Mouse (Mus musculus) ES-E14 (cell line): Measurements from ENCODE around the gene Hint1.

ENCODE experiments used
- MAFK ChIP-seq: IDR thresholded peaks from 2 replicates; pipeline ENCODE4 v1.6.1; 2014; ENCODE audit warnings: mild to moderate bottlenecking, low read depth, low read length, inconsistent platforms; ENCODE audit not compliant: insufficient read depth
- ZC3H11A ChIP-seq: IDR thresholded peaks from 2 replicates; pipeline ENCODE4 v1.6.1; 2012; ENCODE audit warnings: low read depth, mild to moderate bottlenecking, inconsistent platforms, low read length, borderline replicate concordance

DNA sequence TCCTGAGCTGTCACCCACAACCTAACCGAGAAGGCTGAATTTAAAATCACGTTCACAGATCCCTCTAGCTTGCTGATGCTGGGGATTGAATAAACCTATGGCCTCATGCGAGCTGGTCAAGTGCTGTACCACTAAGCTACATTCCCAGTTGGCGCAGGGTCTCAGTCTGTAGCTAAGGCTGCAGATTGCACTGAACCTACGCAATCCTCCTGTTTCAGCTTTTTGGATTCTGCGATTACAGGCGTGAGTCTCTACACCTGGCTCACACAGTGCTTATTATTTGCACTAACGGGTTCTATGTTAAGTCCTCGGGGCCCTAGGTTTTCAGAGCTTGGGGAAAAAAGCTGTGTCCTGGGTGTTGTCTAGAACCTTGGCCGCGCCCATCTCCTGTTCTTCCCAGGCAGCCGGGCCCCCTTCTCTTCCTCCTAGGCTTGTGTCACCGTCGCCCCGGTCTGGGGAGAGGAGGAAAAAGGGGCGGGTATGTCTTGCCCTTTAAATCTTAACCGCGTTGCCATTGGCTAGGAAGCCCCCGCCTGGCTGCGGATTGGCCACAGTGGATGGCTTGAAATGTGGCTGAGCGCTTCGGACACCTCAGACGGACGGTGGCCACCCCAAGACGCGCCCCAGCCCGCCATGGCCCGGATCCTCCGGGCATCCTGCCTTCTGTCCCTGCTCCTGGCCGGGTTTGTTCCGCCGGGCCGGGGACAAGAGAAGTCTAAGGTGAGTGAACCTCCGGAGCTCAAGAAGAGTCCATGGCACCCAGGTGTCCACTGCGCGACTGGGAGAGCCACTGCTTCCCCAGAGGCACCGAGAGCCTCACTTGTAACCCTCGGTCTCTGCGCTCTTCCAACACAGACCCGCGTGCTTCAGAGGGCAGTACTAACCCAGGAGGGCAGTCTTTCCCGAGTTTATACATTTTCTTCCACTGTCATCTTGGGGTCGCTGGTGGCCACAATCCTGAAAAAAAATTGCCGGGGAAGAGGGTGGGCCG lies 36.4 kb downstream of the Hint1 start, which contains the start of gene Gpx3:
- TF ChIP-seq ZC3H11A (no peak), MAFK (no peak)
